Mouse (Mus musculus) G1E (cell line): ENCODE results near the gene Purb. TPM values are rescaled to one million over a fixed set of nuclear protein-coding genes. Genes with fewer than 3 reads are reported as not detected.

Source experiments
- ATAC-seq: 2 replicates; pipeline ENCODE4 v1.8.0; 2016; ENCODE audit warnings: mild to moderate bottlenecking; ENCODE audit not compliant: insufficient number of reproducible peaks, poor library complexity, low FRiP score, severe bottlenecking; ENCODE audit errors: extremely low read depth
- DNase-seq: peaks from one replicate; pipeline ENCODE4 v3.0.0; 2012; ENCODE audit warnings: low spot score
- H3K27me3 ChIP-seq: 2 replicates; pipeline ENCODE4 v1.6.1; 2012; ENCODE audit warnings: mild to moderate bottlenecking, low read length, inconsistent platforms; ENCODE audit not compliant: insufficient read depth
- H3K36me3 ChIP-seq: replicated peaks from 2 replicates; pipeline ENCODE3; 2012; ENCODE audit warnings: mild to moderate bottlenecking, inconsistent platforms
- H3K4me1 ChIP-seq: 2 replicates; pipeline ENCODE4 v1.6.1; 2012; ENCODE audit warnings: low read depth, low read length, inconsistent platforms, mixed read lengths; ENCODE audit not compliant: insufficient read depth
- H3K4me3 ChIP-seq: 2 replicates; pipeline ENCODE4 v1.5.1; 2012; ENCODE audit warnings: low read depth, mild to moderate bottlenecking, inconsistent platforms, low read length, moderate library complexity, mixed read lengths
- H3K9me3 ChIP-seq: replicated peaks from 2 replicates; pipeline ENCODE4 v1.6.1; 2012; ENCODE audit warnings: inconsistent platforms
- CTCF ChIP-seq: IDR thresholded peaks from 2 replicates; pipeline ENCODE4 v1.5.1; 2012; ENCODE audit warnings: low read depth, low read length, inconsistent platforms, mixed read lengths
- GATA1 ChIP-seq: IDR thresholded peaks from 2 replicates; pipeline ENCODE4 v1.6.1; 2012; ENCODE audit warnings: borderline replicate concordance, low read length, inconsistent platforms, mixed read lengths
- GATA2 ChIP-seq: IDR thresholded peaks from 2 replicates; pipeline ENCODE4 v1.6.1; 2012; ENCODE audit warnings: low read depth, low read length, inconsistent platforms, borderline replicate concordance
- POLR2AphosphoS5 ChIP-seq: IDR thresholded peaks from 2 replicates; pipeline ENCODE4 v1.6.1; 2012; ENCODE audit warnings: low read depth, low read length, inconsistent platforms; ENCODE audit not compliant: insufficient replicate concordance
- TAL1 ChIP-seq: conservative IDR thresholded peaks from 2 replicates; pipeline ENCODE4 v1.6.1; 2012; ENCODE audit warnings: low read depth, low read length, inconsistent platforms, mixed read lengths
- polyA plus RNA-seq: library from polyadenylated mRNA; stranded (reverse); fragments of >175 nt; gene quantifications from 2 replicates; pipeline ENCODE4 v1.2.3, GENCODE M21; 2012
- total RNA-seq, 2 experiments: library from RNA; stranded (forward) in 1 of 2; stranded (reverse) in 1 of 2; fragments of 200-1000 nt in 1 of 2; fragments of >200 nt in 1 of 2; fragmentation: Nextera tagmentation in 1 of 2; gene quantifications; 2 replicates each; pipeline ENCODE4 v1.2.3; 2014 to 2017

Purb gene
- total and polyA plus RNA-seq, 3 experiments = 7.8 to 38.2 (median 34.5) TPM

- Histone ChIP-seq H3K4me3 (no peak overlapping the region), H3K36me3 (no peaks in the 10 kb centered on the region), H3K4me1 (peaks cover 14% of the 10 kb centered on the region; the same call in 1 of the 2 replicates), H3K9me3 (no peaks in the 10 kb centered on the region), H3K27me3 (peaks cover 27% of the 10 kb centered on the region)
- DNase-seq = no peak
- TF ChIP-seq CTCF (no peak), GATA2 (no peak), POLR2AphosphoS5 (no peak), GATA1 (no peak), TAL1 (no peak)
- ATAC-seq = no peak
Observed at GRCm38 (mm10) chr11:6488041-6488684, 12.4 kb upstream of the Purb start.

- H3K4me3 ChIP-seq = no peak overlapping the region
- peaks cover 14% of the 10 kb centered on the region; the same call in 1 of the 2 replicates for H3K4me1 ChIP-seq
- H3K9me3 ChIP-seq = no peaks in the 10 kb centered on the region
- H3K36me3 ChIP-seq = no peaks in the 10 kb centered on the region
- ATAC-seq = no peak
- H3K27me3 ChIP-seq = peaks cover 27% of the 10 kb centered on the region
- no peak for DNase-seq
- no peak for TF ChIP-seq CTCF
- TF ChIP-seq GATA1 = no peak
- no peak for TF ChIP-seq TAL1
- TF ChIP-seq POLR2AphosphoS5 = no peak
- no peak for TF ChIP-seq GATA2
Observed at GRCm38 (mm10) chr11:6487496-6487895, 11.8 kb upstream of the Purb start.

GRCm38 (mm10) chr11:6486916-6487315 lies 11.2 kb upstream of the Purb start:
- TF ChIP-seq POLR2AphosphoS5 (no peak), CTCF (no peak), GATA2 (no peak), TAL1 (no peak), GATA1 (no peak)
- DNase-seq (no peak), ATAC-seq (no peak)
- Histone ChIP-seq H3K27me3 (peaks cover 28% of the 10 kb centered on the region), H3K4me3 (no peak overlapping the region), H3K36me3 (no peaks in the 10 kb centered on the region), H3K9me3 (no peaks in the 10 kb centered on the region), H3K4me1 (peaks cover 14% of the 10 kb centered on the region; the same call in 1 of the 2 replicates)

- Histone ChIP-seq H3K27me3 (peaks cover 41% of the 10 kb centered on the region), H3K36me3 (no peaks in the 10 kb centered on the region), H3K4me1 (peaks cover 16% of the 10 kb centered on the region; the same call in 1 of the 2 replicates), H3K4me3 (no peak overlapping the region), H3K9me3 (no peaks in the 10 kb centered on the region)
- no peak for ATAC-seq
- TF ChIP-seq TAL1 = no peak
- TF ChIP-seq GATA2 = no peak
- TF ChIP-seq POLR2AphosphoS5 = no peak
- no peak for TF ChIP-seq CTCF
- no peak for TF ChIP-seq GATA1
- no peak for DNase-seq
Observed at GRCm38 (mm10) chr11:6484244-6484959, 8.7 kb upstream of the Purb start.

- no peak for TF ChIP-seq POLR2AphosphoS5
- TF ChIP-seq CTCF = no peak
- no peak for TF ChIP-seq TAL1
- no peak for TF ChIP-seq GATA1
- no peak for TF ChIP-seq GATA2
- no peaks in the 10 kb centered on the region for H3K36me3 ChIP-seq
- no peaks in the 10 kb centered on the region for H3K9me3 ChIP-seq
- no peak for ATAC-seq
- H3K4me1 ChIP-seq = peaks cover 19% of the 10 kb centered on the region; the same call in 1 of the 2 replicates
- no peak for DNase-seq
- H3K27me3 ChIP-seq = peaks cover 39% of the 10 kb centered on the region
- H3K4me3 ChIP-seq = no peak overlapping the region
Observed at GRCm38 (mm10) chr11:6483103-6483502, 7.4 kb upstream of the Purb start.

- Histone ChIP-seq H3K4me3 (no peak overlapping the region), H3K9me3 (no peaks in the 10 kb centered on the region), H3K27me3 (peaks cover 32% of the 10 kb centered on the region), H3K36me3 (no peaks in the 10 kb centered on the region), H3K4me1 (peaks cover 12% of the 10 kb centered on the region; the same call in 1 of the 2 replicates)
- ATAC-seq = no peak
- no peak for DNase-seq
- no peak for TF ChIP-seq POLR2AphosphoS5
- no peak for TF ChIP-seq GATA2
- TF ChIP-seq TAL1 = no peak
- no peak for TF ChIP-seq CTCF
- TF ChIP-seq GATA1 = no peak
Observed at GRCm38 (mm10) chr11:6481669-6482185, 6.0 kb upstream of the Purb start.
